Mouse (Mus musculus) forebrain, embryonic 11.5 days (tissue): Measurements from ENCODE around the gene Tmem263. TPM values are rescaled to one million over a fixed set of nuclear protein-coding genes. Genes with fewer than 3 reads are reported as not detected.

ENCODE experiments used
- ATAC-seq: fragments of 200-750 bp; cut with Nextera tagmentation; replicated peaks from 2 replicates; pipeline ENCODE4 v1.8.0; 2017; ENCODE audit warnings: moderate TSS enrichment; ENCODE audit not compliant: low FRiP score
- DNase-seq: peaks from one replicate; pipeline ENCODE4 v3.0.0-alpha.2; 2017; ENCODE audit warnings: low spot score
- H3K27ac ChIP-seq: fragments of 300-500 bp; sonication (generic); 2 replicates; pipeline ENCODE4 v1.5.1; 2014; ENCODE audit warnings: low read depth, low read length
- H3K27me3 ChIP-seq: fragments of 300-500 bp; sonication (generic); 2 replicates; pipeline ENCODE4 v1.6.1; 2014; ENCODE audit warnings: mild to moderate bottlenecking, low read length, mixed read lengths; ENCODE audit not compliant: control insufficient read depth, insufficient read depth
- H3K36me3 ChIP-seq: fragments of 300-500 bp; sonication (generic); 2 replicates; pipeline ENCODE4 v1.6.1; 2014; ENCODE audit warnings: mild to moderate bottlenecking, low read length, moderate library complexity, mixed read lengths; ENCODE audit not compliant: control insufficient read depth, insufficient read depth
- H3K4me1 ChIP-seq: fragments of 300-500 bp; sonication (generic); replicated peaks from 2 replicates; pipeline ENCODE4 v1.6.1; 2014; ENCODE audit warnings: low read length, mixed read lengths; ENCODE audit not compliant: control insufficient read depth, insufficient read depth
- H3K4me2 ChIP-seq: fragments of 300-500 bp; sonication (generic); 2 replicates; pipeline ENCODE4 v1.6.1; 2014; ENCODE audit warnings: low read depth, mild to moderate bottlenecking, low read length, moderate library complexity, mixed read lengths; ENCODE audit not compliant: severe bottlenecking
- H3K4me3 ChIP-seq: fragments of 300-500 bp; sonication (generic); 2 replicates; pipeline ENCODE4 v1.5.1; 2014; ENCODE audit warnings: low read depth, low read length
- H3K9ac ChIP-seq: fragments of 300-500 bp; sonication (generic); 2 replicates; pipeline ENCODE4 v1.6.1; 2014; ENCODE audit warnings: low read length
- H3K9me3 ChIP-seq: fragments of 300-500 bp; sonication (generic); 2 replicates; pipeline ENCODE4 v1.6.1; 2016; ENCODE audit warnings: low read length, mixed read lengths; ENCODE audit not compliant: control insufficient read depth
- WGBS: fragments of 180-500 bp; shearing (Covaris S2); extraction: QIAGEN DNeasy Blood & Tissue Kit; methylation state at CpG from one replicate; pipeline ENCODE4 v1.1.7; 2014; 5-methylcytosine and 5-hydroxymethylcytosine counted together
- polyA plus RNA-seq: library from polyadenylated mRNA; unstranded; fragments of >200 nt; fragmentation: Nextera tagmentation; extraction: Ambion mirVana; gene quantifications from 2 replicates; pipeline ENCODE4 v1.2.1, GENCODE M21; 2014

Tmem263 gene
- polyA plus RNA-seq, 1 experiment from 2014 or later = 66.5 TPM

GRCm38 (mm10) chr10:85159989-85160619 lies 57.7 kb downstream of the Tmem263 start:
- ATAC-seq (no peak), DNase-seq (no peak)
- Histone ChIP-seq H3K36me3 (no peaks in the 10 kb centered on the region), H3K4me1 (no peaks in the 10 kb centered on the region), H3K9ac (no peak overlapping the region), H3K9me3 (no peaks in the 10 kb centered on the region), H3K27me3 (no peaks in the 10 kb centered on the region), H3K27ac (no peak overlapping the region), H3K4me2 (no peak overlapping the region), H3K4me3 (no peak overlapping the region)
- WGBS = 87% methylated on average over 1 of the region's 1 CpGs

GRCm38 (mm10) chr10:85161745-85162351 lies 59.4 kb downstream of the Tmem263 start:
- Histone ChIP-seq H3K9ac (no peak overlapping the region), H3K27ac (no peak overlapping the region), H3K36me3 (no peaks in the 10 kb centered on the region), H3K4me2 (no peak overlapping the region), H3K9me3 (no peaks in the 10 kb centered on the region), H3K4me3 (no peak overlapping the region), H3K27me3 (no peaks in the 10 kb centered on the region), H3K4me1 (no peaks in the 10 kb centered on the region)
- no peak for DNase-seq
- ATAC-seq = no peak
- WGBS = 87% methylated on average over 5 of the region's 5 CpGs

- H3K4me2 ChIP-seq = no peak overlapping the region
- no peak overlapping the region for H3K27ac ChIP-seq
- H3K27me3 ChIP-seq = no peaks in the 10 kb centered on the region
- DNase-seq = no peak
- no peaks in the 10 kb centered on the region for H3K36me3 ChIP-seq
- H3K4me1 ChIP-seq = no peaks in the 10 kb centered on the region
- no peak overlapping the region for H3K4me3 ChIP-seq
- 93% methylated on average over 13 of the region's 13 CpGs for whole genome bisulfite sequencing
- H3K9ac ChIP-seq = no peak overlapping the region
- no peak for ATAC-seq
- H3K9me3 ChIP-seq = no peaks in the 10 kb centered on the region
These were observed 62.4 kb downstream of the Tmem263 start for GRCm38 (mm10) chr10:85164791-85165190.

- no peak overlapping the region for H3K9ac ChIP-seq
- no peaks in the 10 kb centered on the region for H3K4me1 ChIP-seq
- no peak overlapping the region for H3K27ac ChIP-seq
- no peaks in the 10 kb centered on the region for H3K9me3 ChIP-seq
- no peak overlapping the region for H3K4me3 ChIP-seq
- 82% methylated on average over 5 of the region's 5 CpGs for WGBS
- no peak overlapping the region for H3K4me2 ChIP-seq
- no peaks in the 10 kb centered on the region for H3K27me3 ChIP-seq
- no peaks in the 10 kb centered on the region for H3K36me3 ChIP-seq
- ATAC-seq (no peak), DNase-seq (no peak)
These were observed 62.9 kb downstream of the Tmem263 start for GRCm38 (mm10) chr10:85165306-85165705.

Other genes starting within 250 kb of the Tmem263 start
- gene Ric8b, start 185.0 kb upstream of the Tmem263 start, polyA plus RNA-seq = 22.4 and 27.4 TPM in 2 replicates
- gene Fhl4, start 132 bp upstream of the Tmem263 start, polyA plus RNA-seq = 1.4 and 1.7 TPM in 2 replicates
- gene Mterf2, start 25.4 kb downstream of the Tmem263 start, polyA plus RNA-seq = 25.5 and 30.4 TPM in 2 replicates
- 33.8 and 38.5 TPM in 2 replicates for gene Cry1, start 82.4 kb downstream of the Tmem263 start, polyA plus RNA-seq